Mouse (Mus musculus) liver, postnatal 0 days (tissue): ENCODE data around the gene Lrmda.

ENCODE experiments used
- CTCF ChIP-seq: sonication (generic); IDR thresholded peaks from 2 replicates; pipeline ENCODE4 v1.5.1; 2016; ENCODE audit warnings: antibody characterized with exemption, low read depth
- EP300 ChIP-seq: IDR thresholded peaks from 2 replicates; pipeline ENCODE4 v1.6.1; 2016; ENCODE audit warnings: antibody characterized with exemption, low read depth, mild to moderate bottlenecking

DNA sequence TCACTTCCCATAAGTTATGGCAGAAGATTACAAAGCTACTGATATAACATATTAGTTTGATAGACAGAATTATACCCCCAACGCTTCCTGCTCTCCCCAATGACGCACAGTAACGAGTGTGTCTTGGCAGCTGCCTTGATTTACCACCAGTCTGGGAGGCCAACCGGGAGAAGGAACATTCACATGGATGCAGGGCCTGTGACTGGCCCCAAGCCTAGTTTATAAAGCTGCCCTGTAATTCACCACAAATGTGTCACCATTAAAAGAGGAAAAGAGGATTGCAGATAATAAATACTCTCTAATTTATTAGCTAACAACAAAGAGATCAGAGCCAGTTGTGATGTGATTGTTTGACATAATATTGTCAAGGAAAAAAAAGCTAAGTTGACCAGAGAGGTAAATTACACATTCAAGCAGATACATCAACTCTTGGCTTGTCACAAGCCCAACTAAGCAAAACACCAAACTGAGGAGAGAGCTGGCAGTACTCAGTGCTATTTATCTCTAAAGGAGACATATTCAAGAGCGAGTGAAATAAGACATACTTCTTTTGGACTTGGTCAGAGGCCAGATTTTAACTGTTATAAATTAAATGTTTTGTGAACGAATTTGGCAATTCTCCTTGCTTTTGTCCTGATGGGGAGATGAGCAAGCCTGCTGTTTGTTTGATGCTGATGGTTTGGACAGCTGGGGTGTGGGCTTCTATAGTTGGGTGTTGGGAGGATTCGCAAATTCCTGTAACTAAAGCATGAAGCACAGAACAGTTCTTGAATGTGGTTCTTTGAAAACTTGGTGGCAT, 740.9 kb downstream of the Lrmda start:
- TF ChIP-seq CTCF (no peak), EP300 (no peak)
